Mouse (Mus musculus) gastrocnemius, postnatal 25 days (tissue): ENCODE results near the gene Astn2. TPM values are rescaled to one million over a fixed set of nuclear protein-coding genes. Genes with fewer than 3 reads are reported as not detected.
A peak's percentile ranks its signal among the peaks of the same experiment; 100 is the strongest.

Source experiments
- DNase-seq: peaks from one replicate; pipeline ENCODE4 v3.0.0; 2022
- total RNA-seq, 2 experiments: library from RNA; stranded (reverse); gene quantifications; 1 replicate in 1 of 2; 2 replicates in 1 of 2; pipeline ENCODE4 v1.2.3; 2021

Astn2 gene
- total RNA-seq, 2 experiments from 2014 or later: 0.24 to 0.97 TPM

GRCm38 (mm10) chr4:65532071-65532736 is 872.2 kb downstream of the Astn2 start:
- DNase-seq: no peak

DNA sequence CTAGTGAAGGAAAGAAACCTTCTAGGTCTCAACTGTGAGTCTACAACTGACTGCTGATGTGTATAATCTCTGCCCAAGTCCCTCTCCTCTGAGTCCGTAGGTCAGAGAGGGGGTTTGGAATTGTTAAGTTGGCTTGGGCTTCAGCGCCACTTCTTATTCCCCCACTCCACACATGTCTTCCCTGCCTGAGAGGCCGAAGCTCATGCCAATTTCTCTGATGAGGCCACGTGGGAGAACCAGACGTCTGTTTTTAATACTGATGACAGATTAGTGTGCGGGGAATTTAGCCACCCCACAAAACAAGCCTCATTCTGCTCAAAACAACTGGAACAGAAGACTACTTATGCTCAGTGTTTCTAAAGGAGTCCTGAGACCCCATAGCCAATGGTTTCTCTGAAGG is 872.8 kb downstream of the Astn2 start:
- DNase-seq: peak; percentile 12

DNA sequence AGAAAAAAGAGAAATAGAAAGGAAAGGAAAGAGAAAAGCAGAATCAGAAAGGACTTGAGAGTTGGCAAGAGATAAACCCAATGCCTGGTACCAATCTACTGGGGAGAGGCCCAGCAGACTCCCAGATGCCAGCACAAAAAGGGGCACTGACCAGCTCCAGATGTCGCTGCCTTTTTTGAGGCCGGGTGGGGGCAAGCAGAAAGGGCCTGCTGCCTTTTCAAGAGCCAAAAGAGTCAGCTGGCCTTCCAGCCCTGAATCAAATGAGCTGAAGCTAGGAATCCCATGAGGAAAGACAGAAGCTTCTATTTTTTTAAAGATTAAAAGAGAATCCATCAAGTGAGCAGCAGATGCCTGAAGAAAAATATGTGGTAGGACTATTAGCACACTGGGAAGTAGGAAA is 873.5 kb downstream of the Astn2 start:
- no peak for DNase-seq

GRCm38 (mm10) chr4:65508101-65508500 is 896.3 kb downstream of the Astn2 start:
- peak; percentile 65 for DNase-seq

DNA sequence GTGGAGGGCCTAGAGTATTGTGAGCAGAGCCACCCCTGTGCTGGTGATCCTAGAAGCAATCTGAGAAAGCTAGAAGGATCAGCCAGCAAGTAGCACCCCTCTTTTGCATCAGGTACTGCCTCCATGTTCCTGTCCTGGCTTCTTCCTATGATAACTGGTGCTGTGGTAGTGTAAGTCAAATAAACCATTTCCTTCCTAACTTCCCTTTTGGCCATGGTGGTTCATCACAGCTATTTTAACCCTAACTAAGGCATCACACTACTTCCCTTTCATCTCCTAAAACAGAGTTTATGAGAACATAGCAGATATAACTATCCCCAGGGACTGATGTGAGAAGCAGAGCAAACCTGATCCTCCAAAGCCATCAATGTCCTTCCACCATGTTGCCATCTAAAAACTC is 897.5 kb downstream of the Astn2 start:
- no peak for DNase-seq

GRCm38 (mm10) chr4:65496463-65496834 is 908.0 kb downstream of the Astn2 start:
- DNase-seq: peak; percentile 86

- DNase-seq: no peak
These were observed 908.5 kb downstream of the Astn2 start for GRCm38 (mm10) chr4:65495705-65496462.

DNA sequence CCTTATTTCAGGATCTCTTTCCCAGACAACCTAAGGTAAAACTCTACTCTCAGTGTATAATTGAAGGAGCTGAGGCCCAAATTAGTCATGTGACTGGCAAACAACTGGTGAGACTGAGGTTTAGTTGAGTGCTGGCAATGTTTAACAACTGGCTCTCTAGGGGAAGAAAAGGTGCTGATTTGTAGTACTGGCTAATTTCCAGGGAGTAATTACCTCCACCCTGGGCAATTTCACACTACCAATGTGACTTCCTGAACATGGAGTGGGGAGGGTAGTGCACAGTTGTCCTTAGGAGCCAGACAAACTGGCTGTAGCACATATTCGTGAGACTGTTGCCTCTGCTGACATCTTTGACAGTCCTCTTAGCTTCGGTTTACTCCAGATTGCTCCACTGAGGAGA is 912.9 kb downstream of the Astn2 start:
- DNase-seq: no peak

GRCm38 (mm10) chr4:65489711-65490110 is 914.7 kb downstream of the Astn2 start:
- no peak for DNase-seq

GRCm38 (mm10) chr4:65481632-65482031 is 922.8 kb downstream of the Astn2 start:
- peak; percentile 74 for DNase-seq

DNA sequence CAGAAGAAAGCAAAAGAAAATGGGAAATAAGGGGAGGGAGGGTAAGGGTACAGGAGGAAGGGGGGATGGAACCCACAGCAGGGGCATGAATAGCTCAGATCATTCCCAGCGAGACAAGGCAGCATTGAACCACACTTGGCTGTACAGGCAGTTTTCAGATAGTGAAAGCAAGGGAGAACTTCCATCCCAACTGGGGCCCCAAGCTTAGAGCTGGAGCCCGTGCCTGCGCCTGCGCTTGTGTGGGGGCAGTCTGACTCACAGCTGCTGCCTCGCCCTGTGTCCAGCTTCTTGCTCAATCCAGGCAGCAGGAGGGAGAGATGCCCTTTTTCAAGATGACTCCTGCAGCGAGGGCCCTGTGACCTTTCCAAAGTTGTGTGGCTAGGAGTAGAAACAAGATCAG is 927.3 kb downstream of the Astn2 start:
- DNase-seq: peak; percentile 77

- DNase-seq: no peak
These were observed 928.4 kb downstream of the Astn2 start for GRCm38 (mm10) chr4:65475925-65476560.

GRCm38 (mm10) chr4:65473141-65473540 is 931.3 kb downstream of the Astn2 start:
- DNase-seq: no peak

DNA sequence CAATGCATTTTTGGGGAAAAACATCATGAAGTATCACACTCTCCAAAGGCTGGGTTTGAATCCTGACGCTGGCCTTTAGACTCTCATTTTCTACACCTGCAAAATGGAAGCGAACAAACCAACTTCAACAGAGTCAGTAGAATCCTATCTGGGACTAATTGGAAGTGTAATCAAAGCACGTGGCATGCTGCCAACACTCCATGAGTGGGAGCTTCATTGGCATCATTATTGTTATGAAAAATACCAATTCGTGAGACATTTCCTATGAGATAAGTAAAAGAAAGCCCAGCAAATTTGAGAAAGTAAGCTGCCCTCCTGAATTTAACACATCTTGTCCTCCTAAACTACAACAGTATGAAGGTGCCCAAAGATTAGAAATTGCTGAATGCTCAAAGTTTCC is 955.2 kb downstream of the Astn2 start:
- DNase-seq: no peak

- no peak for DNase-seq
These were observed 962.7 kb downstream of the Astn2 start for GRCm38 (mm10) chr4:65441746-65442145.

- DNase-seq: no peak
These were observed 973.6 kb downstream of the Astn2 start for GRCm38 (mm10) chr4:65430804-65431203.

DNA sequence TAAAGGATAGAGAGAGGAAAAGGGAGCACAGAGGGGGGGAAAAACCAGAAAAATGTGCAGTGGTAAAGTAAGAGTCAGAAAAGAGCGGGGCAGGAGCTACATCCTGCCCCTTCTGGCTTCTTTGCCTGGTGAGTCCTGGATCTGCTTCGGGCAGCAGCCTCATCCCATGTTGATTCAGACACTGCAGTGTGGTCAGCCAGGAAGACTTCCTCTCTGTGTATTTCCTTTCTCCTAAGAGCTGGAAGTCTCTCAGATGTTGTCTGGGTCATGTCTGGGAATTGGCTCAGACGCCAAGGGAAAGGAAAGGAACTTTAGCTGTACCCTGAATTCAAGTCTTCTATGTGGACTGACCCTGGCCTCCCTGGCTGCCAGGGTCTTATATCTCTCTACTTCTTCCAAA is 976.9 kb downstream of the Astn2 start:
- peak; percentile 11 for DNase-seq

- DNase-seq: no peak
These were observed 978.0 kb downstream of the Astn2 start for GRCm38 (mm10) chr4:65426437-65426836.

DNA sequence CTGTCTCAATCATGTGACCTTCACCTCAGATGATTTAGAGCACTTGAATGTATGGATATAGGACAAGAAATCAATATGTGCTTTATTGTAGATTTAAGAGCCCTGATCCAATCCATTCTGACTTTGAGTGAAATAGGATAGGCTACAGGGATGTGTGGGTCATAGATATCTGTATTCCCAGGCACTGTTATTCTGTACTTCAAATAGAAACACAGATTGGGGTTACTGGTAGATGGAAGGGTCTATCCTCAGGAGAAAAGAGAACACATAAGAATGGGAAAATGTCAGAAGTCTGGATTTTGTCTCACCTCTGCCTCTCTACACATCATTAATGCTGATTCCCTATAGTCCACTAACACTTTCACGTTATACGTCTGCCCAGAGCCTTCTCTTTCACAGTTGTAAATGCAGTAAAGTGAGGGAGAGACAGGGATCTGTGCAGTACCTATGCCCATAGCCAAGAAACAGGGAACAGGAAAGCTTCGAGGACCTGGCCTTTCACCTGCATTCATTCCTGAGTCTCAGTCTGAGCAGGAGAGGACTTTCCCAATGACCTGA is 981.3 kb downstream of the Astn2 start:
- no peak for DNase-seq

DNA sequence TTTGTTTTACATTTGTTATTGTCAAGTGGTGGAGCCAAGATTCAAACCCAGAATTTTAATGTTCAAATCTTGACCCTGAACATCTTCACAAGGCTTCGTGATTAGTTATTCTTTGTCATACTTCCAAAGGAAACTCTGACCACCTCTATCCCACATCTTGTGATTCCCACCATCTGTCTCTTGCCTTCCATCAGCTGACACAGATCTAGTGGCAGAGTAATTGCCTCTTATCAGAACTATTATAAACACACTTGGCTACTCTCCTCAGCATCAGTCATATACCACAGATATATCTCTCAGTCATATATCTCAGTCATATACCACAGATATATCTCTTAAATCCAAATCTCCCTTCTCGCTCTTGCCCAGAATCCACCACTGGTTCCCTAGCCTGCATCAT is 983.1 kb downstream of the Astn2 start:
- DNase-seq: no peak

GRCm38 (mm10) chr4:65420511-65420931 is 983.9 kb downstream of the Astn2 start:
- DNase-seq: no peak

DNA sequence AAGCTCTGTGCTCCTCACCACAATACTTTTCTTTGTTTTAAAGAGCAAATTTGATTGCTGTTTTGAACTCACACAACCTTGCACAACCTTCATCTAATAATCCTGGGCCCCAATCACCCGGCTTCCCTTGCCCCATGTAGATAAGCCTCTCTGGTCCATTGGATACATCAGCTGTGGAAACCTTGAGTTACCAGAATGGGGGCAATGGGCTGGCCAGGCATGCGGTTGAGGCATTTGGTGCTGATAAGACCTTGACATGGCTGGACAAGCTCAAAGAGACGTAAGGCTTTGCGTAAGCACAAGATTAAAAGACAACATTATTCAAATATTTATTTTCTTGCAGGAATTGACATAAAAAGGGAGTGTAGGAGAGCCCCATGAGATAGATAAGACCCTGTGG is 988.9 kb downstream of the Astn2 start:
- DNase-seq: no peak
